Mouse (Mus musculus) midbrain, postnatal 0 days (tissue): ENCODE results near the gene Jarid2. TPM values are rescaled to one million over a fixed set of nuclear protein-coding genes. Genes with fewer than 3 reads are reported as not detected.

ENCODE experiments used
- ATAC-seq: fragments of 200-750 bp; cut with Nextera tagmentation; 2 replicates; pipeline ENCODE4 v1.8.0; 2017; ENCODE audit warnings: moderate number of reproducible peaks, mild to moderate bottlenecking, moderate TSS enrichment, moderate library complexity; ENCODE audit not compliant: low FRiP score
- DNase-seq: peaks from one replicate; pipeline ENCODE4 v3.0.0-alpha.2; 2015; ENCODE audit warnings: low spot score
- H3K27ac ChIP-seq: fragments of 300-500 bp; sonication (generic); 2 replicates; pipeline ENCODE4 v1.5.1; 2014; ENCODE audit warnings: low read depth, mild to moderate bottlenecking, low read length, mixed read lengths
- H3K27me3 ChIP-seq: fragments of 300-500 bp; sonication (generic); 2 replicates; pipeline ENCODE4 v1.6.1; 2014; ENCODE audit warnings: low read length, control low read depth, mixed read lengths; ENCODE audit not compliant: insufficient read depth
- H3K36me3 ChIP-seq: fragments of 300-500 bp; sonication (generic); 2 replicates; pipeline ENCODE4 v1.6.1; 2014; ENCODE audit warnings: low read length, control low read depth, mixed read lengths; ENCODE audit not compliant: insufficient read depth
- H3K4me1 ChIP-seq: fragments of 300-500 bp; sonication (generic); 2 replicates; pipeline ENCODE4 v1.6.1; 2014; ENCODE audit warnings: mild to moderate bottlenecking, control low read depth, antibody characterized with exemption, low read length, mixed read lengths; ENCODE audit not compliant: insufficient read depth
- H3K4me2 ChIP-seq: fragments of 300-500 bp; sonication (generic); 2 replicates; pipeline ENCODE4 v1.6.1; 2014; ENCODE audit warnings: low read depth, mild to moderate bottlenecking, low read length, mixed read lengths; ENCODE audit not compliant: poor library complexity, severe bottlenecking
- H3K4me3 ChIP-seq: fragments of 300-500 bp; sonication (generic); 2 replicates; pipeline ENCODE4 v1.5.1; 2014; ENCODE audit warnings: low read depth, mild to moderate bottlenecking, low read length, moderate library complexity
- H3K9ac ChIP-seq: fragments of 300-500 bp; sonication (generic); replicated peaks from 2 replicates; pipeline ENCODE4 v1.6.1; 2014; ENCODE audit warnings: mild to moderate bottlenecking, low read length, moderate library complexity, mixed read lengths; ENCODE audit not compliant: poor library complexity, severe bottlenecking
- H3K9me3 ChIP-seq: fragments of 300-500 bp; sonication (generic); 2 replicates; pipeline ENCODE4 v1.6.1; 2016; ENCODE audit warnings: low read length, control low read depth
- CTCF ChIP-seq: IDR thresholded peaks from 2 replicates; pipeline ENCODE4 v1.5.1; 2016; ENCODE audit warnings: antibody characterized with exemption, mild to moderate bottlenecking
- WGBS: fragments of 180-500 bp; shearing (Covaris S2); extraction: QIAGEN DNeasy Blood & Tissue Kit; methylation state at CpG from one replicate; pipeline ENCODE4 v1.1.7; 2014; 5-methylcytosine and 5-hydroxymethylcytosine counted together
- polyA plus RNA-seq: library from polyadenylated mRNA; unstranded; fragments of >200 nt; fragmentation: Nextera tagmentation; extraction: Ambion mirVana; gene quantifications from 2 replicates; pipeline ENCODE4 v1.2.1, GENCODE M21; 2015
- total RNA-seq: library from RNA; depleted of rRNA; stranded (reverse); fragments of >200 nt; gene quantifications from 2 replicates; pipeline ENCODE4 v1.2.3, GENCODE M21; 2014

Jarid2 gene
- total and polyA plus RNA-seq, 2 experiments from 2014 or later = 18.0 to 19.3 TPM

- H3K9ac ChIP-seq = peak overlapping the region; percentile 84
- DNase-seq = no peak
Measured at GRCm38 (mm10) chr13:44733036-44733372, 3.7 kb downstream of the Jarid2 start.

GRCm38 (mm10) chr13:44733373-44734111 lies 4.3 kb downstream of the Jarid2 start:
- ATAC-seq (0 out of 2 replicates have a peak, but pooled peaks have one; percentile 11), DNase-seq (peak; percentile 85)
- peak overlapping the region; percentile 27; the same call in 1 of the 2 replicates for H3K27ac ChIP-seq
- TF ChIP-seq CTCF = peak; percentile 42
- H3K36me3 ChIP-seq = no peaks in the 10 kb centered on the region
- H3K4me3 ChIP-seq = peak overlapping the region; percentile 73
- H3K4me2 ChIP-seq = peak overlapping the region; percentile 91
- no peaks in the 10 kb centered on the region for H3K27me3 ChIP-seq
- WGBS = under 1% methylated on average over 48 of the region's 71 CpGs
- no peaks in the 10 kb centered on the region for H3K9me3 ChIP-seq
- peak overlapping the region; percentile 84 for H3K9ac ChIP-seq
- no peaks in the 10 kb centered on the region for H3K4me1 ChIP-seq

More at GRCm38 (mm10) chr13:44733036-44733372, 3.7 kb downstream of the Jarid2 start:
- Histone ChIP-seq H3K27ac (peak overlapping the region; percentile 27), H3K4me2 (peak overlapping the region; percentile 91), H3K36me3 (no peaks in the 10 kb centered on the region), H3K4me1 (no peaks in the 10 kb centered on the region), H3K9me3 (no peaks in the 10 kb centered on the region), H3K27me3 (no peaks in the 10 kb centered on the region), H3K4me3 (peak overlapping the region; percentile 73)
- TF ChIP-seq CTCF = no peak
- WGBS = under 1% methylated on average over 13 of the region's 13 CpGs
- ATAC-seq = no peak

- TF ChIP-seq CTCF = peak; percentile 21; the same call in 1 of the 2 replicates
- H3K36me3 ChIP-seq = no peaks in the 10 kb centered on the region
- no peak overlapping the region for H3K27ac ChIP-seq
- ATAC-seq (no peak), DNase-seq (no peak)
- no peaks in the 10 kb centered on the region for H3K4me1 ChIP-seq
- no peaks in the 10 kb centered on the region for H3K27me3 ChIP-seq
- 0 out of 2 replicates have a peak overlapping the region, but pooled peaks have one; percentile 84 for H3K9ac ChIP-seq
- no peaks in the 10 kb centered on the region for H3K9me3 ChIP-seq
- peak overlapping the region; percentile 73 for H3K4me3 ChIP-seq
- peak overlapping the region; percentile 91 for H3K4me2 ChIP-seq
- WGBS = 55% methylated on average over 5 of the region's 5 CpGs
Measured at GRCm38 (mm10) chr13:44734441-44734840, 5.2 kb downstream of the Jarid2 start.

- ATAC-seq (no peak), DNase-seq (no peak)
- 67% methylated on average over 1 of the region's 1 CpGs for WGBS
- Histone ChIP-seq H3K27ac (no peak overlapping the region), H3K36me3 (no peaks in the 10 kb centered on the region), H3K27me3 (no peaks in the 10 kb centered on the region), H3K9me3 (no peaks in the 10 kb centered on the region), H3K9ac (no peak overlapping the region), H3K4me2 (peak overlapping the region; percentile 91), H3K4me1 (no peaks in the 10 kb centered on the region), H3K4me3 (peak overlapping the region; percentile 73; the same call in 1 of the 2 replicates)
- no peak for TF ChIP-seq CTCF
Measured at GRCm38 (mm10) chr13:44735088-44735690, 5.9 kb downstream of the Jarid2 start.

- Histone ChIP-seq H3K36me3 (no peaks in the 10 kb centered on the region), H3K9ac (no peak overlapping the region), H3K4me2 (no peak overlapping the region), H3K27ac (no peak overlapping the region), H3K27me3 (no peaks in the 10 kb centered on the region), H3K4me1 (no peaks in the 10 kb centered on the region), H3K4me3 (no peak overlapping the region), H3K9me3 (no peaks in the 10 kb centered on the region)
- 58% methylated on average over 1 of the region's 1 CpGs for WGBS
- no peak for TF ChIP-seq CTCF
- no peak for ATAC-seq
- no peak for DNase-seq
Measured at GRCm38 (mm10) chr13:44737297-44737696, 8.0 kb downstream of the Jarid2 start.

- Histone ChIP-seq H3K9ac (no peak overlapping the region), H3K9me3 (no peaks in the 10 kb centered on the region), H3K27ac (no peak overlapping the region), H3K4me2 (no peak overlapping the region), H3K27me3 (no peaks in the 10 kb centered on the region), H3K36me3 (no peaks in the 10 kb centered on the region), H3K4me3 (no peak overlapping the region), H3K4me1 (0 out of 2 replicates have a peak, but pooled peaks cover 3% of the 10 kb centered on the region)
- 30% methylated on average over 3 of the region's 3 CpGs for WGBS
- no peak for ATAC-seq
- no peak for TF ChIP-seq CTCF
- peak; percentile 76 for DNase-seq
Measured at GRCm38 (mm10) chr13:44751780-44752179, 22.5 kb downstream of the Jarid2 start.
